Mouse (Mus musculus): ENCODE measurements at regions not wholly inside any gene's neighbourhood (a gene's known extent, or its start where the extent isn't known, plus 50 kb on each side); places are given as distances from the start of the nearest gene placed in this dataset.

GRCm38 (mm10) chr2:79136619-79137458 lies 118.4 kb upstream of the Itga4 start:
- DNase-seq: no peak

GRCm38 (mm10) chr2:79137694-79138171 lies 117.5 kb upstream of the Itga4 start:
- DNase-seq: no peak

DNA sequence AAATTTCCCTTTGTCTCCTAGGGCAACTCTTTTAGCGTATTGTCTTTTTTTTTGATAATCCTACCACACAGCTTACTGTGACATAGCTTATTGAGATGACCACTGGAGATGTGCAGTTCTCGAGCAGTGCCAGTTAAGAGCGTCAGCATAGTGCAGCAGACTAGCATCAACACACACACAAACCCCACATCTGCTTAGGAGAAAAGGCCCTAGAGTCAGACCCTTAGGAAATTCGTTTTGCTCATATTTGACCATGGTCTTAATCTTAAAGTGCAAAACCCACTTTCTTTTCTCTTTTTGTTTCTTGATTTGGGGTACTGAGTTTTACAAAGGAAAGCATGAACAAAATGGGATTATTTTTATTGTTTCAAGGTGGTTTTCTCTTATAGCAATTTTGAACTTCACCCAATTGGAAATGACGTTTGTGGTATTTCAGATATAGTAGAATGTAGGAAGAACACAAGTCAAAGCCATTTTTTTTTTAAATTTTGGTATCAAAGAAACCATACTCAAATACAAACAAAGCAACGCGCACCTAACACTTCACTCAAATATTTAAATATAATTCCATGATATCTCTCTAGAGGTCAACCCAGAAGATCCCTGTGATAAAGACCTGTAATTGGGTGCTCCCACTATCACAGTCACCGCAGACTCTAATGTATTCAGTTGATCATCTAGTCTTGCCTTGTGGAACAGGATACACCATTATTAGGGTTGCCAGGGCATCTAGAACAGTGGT lies 116.7 kb upstream of the Itga4 start:
- no peak for DNase-seq

DNA sequence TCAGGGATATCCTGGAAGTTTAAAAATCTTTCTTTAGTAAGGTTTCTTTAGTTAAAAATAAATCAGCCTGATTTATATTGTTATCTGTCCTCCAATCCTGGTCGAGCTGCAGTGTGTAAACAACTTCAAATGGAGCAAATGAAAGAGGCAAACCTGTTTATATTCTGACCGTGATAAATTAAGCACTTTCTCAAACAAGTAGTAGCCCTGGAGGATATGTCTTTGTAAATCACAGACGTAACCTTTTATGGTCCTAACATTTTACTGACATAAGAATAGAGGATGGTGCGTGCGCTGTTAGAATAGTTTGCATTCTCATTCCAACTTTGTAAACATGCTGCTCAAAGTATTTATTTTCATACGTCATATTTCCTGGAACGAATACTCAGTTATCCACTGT lies 113.3 kb upstream of the Itga4 start:
- DNase-seq: no peak

GRCm38 (mm10) chr2:79143196-79143595 lies 112.0 kb upstream of the Itga4 start:
- peak; percentile 6 for DNase-seq

DNA sequence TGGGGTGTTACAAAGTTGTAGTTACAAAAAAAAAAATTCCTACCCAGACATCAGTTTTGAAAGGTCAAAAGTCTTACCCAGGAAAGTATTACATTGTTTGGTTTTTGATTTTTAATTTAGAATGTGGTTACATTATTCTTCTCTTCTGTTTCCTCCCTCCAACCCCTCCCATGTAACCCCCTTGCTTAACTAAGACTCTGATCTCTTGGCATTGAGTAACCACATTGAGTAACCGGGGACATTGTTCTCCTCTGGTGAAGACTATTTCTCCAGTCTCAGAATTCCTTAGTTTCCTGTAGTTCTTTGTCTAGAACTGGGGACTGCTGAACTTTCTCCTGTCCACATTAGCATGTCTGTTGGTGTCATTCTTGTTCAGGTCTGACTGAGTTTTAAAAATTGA lies 109.3 kb upstream of the Itga4 start:
- no peak for DNase-seq

DNA sequence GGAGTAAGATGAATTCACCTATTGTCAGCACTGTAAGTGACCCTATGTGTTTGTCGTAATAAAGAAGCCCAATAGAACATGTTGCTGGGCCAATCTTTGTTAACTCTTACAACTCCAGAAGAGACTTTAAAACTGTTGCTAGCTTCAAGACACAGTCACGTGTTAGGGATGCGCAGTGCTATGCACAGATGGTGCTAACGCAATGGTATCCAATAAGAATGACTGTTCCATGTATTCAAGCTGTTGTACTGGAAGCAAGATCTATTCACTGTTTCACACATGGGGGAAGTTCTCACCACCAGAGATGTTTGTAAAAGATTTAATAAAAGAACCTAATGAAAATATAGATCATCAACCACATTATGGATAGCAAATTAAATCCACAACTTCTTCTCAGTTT lies 108.7 kb upstream of the Itga4 start:
- peak; percentile 32 for DNase-seq

DNA sequence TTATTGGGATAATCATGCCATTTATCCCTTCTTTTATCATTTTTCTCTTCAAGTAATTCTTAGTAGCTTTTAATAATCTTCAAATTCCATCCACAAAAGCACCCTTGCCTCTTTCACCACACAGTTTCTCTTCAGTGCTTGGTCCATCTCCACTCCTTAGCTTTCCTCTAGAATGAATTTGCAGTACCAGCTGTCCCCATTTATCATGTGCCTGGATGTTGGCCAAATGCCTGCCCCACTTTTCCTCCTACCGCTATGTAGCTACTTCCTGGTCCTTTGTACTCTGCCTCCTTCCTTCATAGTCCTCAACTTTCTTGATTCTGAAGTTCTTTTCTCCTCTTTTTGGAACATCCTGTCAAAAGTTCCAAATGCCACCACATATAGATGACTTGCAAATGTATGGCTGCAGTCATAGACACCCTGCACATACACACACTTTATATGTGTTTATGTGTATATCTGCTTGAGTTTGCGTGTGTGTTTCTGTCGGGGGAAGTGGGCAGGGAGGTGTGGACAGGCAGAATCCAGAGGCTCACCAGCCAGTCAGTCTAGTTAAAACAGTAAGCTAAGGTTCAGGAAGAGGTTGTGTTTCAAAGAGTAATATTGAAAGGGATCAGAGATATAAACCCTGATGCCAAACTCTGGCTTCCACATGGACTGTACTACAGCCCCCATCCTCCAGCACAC lies 106.1 kb upstream of the Itga4 start:
- DNase-seq: peak; percentile 16

- DNase-seq: no peak
Observed at GRCm38 (mm10) chr2:79151610-79152009, 103.6 kb upstream of the Itga4 start.

DNA sequence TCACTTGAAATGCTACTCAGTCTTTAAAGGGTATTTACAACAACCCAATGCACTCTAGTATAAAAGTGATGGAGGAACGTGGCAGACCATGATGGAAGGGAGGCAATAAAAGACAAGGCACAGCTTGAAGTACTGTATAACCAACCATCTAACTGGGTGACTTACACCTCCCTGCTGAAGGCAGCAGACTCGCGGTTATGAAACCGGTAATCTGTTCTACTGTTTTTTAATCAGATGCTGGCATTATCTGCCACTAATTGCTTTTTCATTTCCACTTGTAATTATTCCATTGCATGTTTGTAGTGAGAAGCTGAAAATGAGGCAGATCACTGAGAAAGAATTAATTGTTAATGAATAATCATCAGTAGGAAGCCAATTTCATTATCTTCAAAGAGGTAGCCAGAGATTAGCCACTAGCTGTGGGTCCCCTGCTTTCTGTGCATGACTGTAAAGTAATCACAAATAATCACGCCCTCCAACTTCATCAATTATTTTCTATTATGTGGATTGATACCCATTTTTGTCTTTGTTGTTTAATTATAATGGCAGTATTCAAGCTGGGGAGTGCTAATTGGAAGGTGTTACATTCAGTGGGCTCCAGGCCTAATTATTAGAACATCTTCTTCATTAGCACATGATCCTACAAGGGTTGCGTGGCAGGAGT lies 103.1 kb upstream of the Itga4 start:
- peak; percentile 31 for DNase-seq

DNA sequence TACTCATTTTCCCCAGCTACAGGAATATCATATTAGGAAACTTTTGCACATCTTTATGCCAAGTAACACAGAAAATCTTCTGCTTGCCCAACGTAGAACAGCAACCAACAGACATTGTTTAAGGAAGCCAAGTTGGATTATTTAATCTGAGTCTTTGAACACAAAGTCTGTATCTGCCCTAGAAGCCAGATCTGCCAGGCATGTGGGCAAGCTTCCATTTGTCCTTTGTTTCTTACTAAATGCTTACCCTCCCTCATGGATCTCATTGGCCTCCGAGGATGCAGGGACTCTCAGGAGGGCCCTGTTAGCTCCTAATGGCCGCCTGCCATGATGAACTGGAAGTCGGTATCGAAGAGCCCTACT lies 102.5 kb upstream of the Itga4 start:
- no peak for DNase-seq

DNA sequence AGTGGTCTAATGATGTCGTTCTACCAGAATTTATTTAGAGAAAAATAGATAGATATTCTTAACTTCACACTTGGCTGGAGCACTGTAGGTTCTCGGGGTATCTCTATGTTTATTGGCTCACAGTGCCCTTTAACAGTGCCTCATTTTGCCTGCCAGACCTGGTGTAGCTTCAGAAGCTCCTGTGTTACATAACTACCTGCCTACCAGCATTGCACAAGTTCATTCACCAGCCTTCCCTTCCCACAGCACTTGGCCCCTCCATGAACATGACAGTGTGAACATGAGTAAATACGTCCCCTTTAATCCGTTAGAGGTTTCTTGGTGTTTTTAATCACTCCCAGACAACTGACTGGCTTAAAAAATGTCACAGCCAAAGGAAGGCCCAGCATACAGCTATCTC lies 102.2 kb upstream of the Itga4 start:
- DNase-seq: no peak

DNA sequence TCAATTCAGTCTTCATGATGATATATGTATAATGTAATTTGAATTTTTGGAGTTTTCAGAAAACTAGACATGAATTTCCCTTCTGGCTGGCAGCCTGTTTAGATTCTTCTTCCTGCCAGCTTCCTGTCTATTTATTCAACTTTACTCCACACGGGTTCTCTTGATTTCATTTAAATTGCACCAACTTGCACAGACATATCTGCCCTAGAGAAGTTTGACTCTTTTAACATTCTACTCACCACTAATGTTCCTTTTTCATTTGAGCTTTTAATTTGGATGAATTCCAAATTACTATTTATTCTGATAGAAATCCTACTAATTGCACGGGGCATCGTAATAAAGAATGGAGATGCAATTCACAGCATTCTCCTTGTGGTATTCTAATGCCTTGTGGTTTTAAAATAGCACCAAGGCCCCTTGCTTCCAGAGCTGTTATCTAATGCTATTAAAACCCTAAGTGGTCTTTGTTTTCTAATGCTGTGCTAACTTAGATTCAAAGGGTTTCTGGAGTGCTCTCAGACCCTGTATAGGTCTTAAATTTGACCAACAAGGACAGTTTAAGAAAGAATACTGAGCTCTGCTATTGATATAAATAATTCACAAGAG lies 96.7 kb upstream of the Itga4 start:
- DNase-seq: no peak

GRCm38 (mm10) chr2:79159336-79159735 lies 95.9 kb upstream of the Itga4 start:
- DNase-seq: no peak

DNA sequence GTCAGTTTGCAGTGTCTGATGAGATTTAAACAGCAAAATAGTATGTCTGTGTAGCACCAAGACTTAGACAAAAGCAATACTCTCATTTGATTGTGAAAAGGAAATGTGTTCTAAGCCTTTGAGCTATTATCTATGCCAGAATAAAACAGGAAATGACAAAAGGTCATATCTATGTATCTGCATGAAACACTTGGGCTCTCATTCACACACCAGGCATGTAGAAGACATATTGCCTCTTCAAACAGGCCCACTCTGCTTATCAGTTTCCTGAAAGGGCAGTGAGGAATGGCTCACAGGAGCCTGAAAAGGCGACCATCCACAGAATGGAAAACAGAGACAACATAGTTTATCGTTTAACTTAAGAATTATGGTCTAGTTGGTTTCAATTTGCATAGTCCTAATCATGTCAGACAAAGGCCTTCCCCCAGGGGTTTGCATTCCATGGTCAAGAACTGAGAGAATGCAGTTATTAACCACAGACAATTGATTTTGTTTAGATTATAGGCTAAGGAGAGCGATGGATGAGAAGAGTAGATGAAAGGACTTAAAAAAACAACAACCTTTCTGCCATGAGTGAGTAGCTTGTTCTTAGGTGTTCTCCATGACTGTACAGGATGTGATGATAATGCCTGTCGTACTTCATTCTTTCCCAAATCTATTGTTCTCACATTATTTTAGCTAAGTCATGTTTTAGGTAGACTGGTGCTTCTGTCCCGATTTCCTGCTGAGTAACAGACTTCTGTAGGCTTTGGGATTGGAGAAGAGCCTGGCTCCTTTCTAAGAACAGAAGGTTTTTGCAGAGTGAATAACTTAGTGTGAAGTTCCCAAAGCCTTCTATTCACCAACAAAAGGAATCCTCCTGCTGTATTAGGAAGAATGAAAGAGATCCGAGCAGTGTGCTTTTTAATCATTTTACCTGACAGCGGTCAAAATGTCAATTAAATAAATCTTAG lies 82.0 kb upstream of the Itga4 start:
- DNase-seq: no peak

DNA sequence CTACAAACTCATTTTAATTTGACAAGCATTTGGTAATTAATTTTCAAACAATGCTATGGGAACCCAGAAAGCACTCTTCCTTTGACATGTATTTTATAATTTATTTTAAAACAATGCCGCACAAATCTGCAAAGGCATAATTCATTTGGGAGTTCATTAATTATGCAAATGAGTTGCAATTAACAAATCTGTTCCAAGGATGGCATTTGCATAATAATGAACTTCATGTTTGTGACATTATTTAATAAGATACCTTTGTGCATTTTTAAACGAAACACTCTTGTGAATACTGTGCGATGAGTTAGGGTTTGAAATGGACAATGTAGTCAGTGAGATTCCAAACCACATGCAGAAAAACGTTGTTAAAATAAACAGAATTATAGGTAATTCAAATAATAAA lies 80.9 kb upstream of the Itga4 start:
- DNase-seq: no peak

- DNase-seq: no peak
Observed at GRCm38 (mm10) chr2:79180782-79181181, 74.4 kb upstream of the Itga4 start.

DNA sequence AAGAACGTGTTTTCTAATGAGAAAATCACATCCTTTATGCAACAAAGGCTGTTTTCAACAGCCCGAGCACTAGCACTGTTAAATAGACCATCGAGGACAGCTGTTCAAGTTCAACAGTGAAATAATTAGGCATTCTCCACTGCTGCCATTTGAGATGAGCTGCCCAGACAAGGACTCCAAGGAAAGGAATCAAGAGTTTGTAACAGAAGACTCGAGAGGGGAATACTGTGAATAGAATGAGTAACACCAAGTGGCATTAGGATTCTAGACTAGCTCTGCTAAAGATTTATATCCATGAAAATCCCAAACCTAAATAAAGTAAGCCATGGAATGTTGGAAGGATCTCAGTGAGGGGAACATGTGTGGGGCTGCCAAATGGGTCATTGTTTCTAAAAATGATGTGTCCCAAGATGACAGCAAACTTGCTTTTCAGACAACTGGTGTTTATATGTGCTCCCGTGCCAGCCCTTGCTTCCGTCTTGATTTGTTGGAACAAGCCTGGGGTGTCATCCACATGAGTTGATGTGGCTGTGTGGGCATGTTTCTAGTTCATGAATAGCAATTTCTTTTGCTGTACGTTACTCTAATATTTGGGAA lies 72.1 kb upstream of the Itga4 start:
- no peak for DNase-seq

DNA sequence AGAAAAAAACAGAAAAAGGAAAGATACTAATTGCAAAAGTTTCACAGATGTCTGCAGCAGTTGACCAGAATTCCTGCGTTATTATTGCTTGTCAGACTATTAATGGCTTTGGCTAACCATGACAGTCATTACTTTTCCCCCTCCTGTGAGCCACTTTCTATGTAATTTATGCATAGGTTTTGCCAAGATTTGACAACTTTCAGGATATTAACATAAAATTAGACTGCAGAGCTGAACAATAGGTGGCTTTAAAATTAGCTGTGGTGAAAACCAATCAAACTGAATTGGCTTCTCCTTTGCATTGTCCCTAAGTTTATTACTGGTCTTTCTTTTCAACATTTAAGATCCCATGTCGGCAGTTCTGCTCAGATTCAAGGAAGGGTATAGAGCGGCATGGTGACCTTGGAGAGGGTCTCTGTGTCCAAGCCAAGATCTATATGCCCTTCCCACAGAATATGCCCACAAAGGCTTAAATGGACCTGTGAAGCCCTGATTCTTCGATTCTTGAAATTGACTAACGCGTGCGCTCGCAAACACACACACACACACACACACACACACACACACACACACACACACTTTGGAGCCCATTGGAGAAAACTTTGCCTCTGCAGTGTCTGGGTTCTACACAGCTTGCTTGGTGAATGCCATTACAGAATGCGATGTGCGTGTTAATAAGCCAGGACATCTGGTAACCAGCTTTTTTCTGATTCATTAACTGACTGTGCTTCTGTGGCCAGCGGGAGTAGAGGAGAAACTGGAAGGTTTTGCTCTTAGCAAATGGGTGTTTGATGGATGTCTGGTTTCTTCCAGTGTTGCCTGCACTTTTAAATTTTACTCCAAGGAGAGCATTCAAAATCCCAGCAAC lies 69.8 kb upstream of the Itga4 start:
- DNase-seq: peak; percentile 7

GRCm38 (mm10) chr2:79186878-79187277 lies 68.3 kb upstream of the Itga4 start:
- DNase-seq: no peak
